Mouse (Mus musculus): ENCODE measurements around the gene Gas8.
"Not testable (repeated sequence)": the region's sequence is repeated elsewhere in the genome, so short reads cannot be mapped to it uniquely, and the experiment has no call there.

The Gas8 gene

DNA sequence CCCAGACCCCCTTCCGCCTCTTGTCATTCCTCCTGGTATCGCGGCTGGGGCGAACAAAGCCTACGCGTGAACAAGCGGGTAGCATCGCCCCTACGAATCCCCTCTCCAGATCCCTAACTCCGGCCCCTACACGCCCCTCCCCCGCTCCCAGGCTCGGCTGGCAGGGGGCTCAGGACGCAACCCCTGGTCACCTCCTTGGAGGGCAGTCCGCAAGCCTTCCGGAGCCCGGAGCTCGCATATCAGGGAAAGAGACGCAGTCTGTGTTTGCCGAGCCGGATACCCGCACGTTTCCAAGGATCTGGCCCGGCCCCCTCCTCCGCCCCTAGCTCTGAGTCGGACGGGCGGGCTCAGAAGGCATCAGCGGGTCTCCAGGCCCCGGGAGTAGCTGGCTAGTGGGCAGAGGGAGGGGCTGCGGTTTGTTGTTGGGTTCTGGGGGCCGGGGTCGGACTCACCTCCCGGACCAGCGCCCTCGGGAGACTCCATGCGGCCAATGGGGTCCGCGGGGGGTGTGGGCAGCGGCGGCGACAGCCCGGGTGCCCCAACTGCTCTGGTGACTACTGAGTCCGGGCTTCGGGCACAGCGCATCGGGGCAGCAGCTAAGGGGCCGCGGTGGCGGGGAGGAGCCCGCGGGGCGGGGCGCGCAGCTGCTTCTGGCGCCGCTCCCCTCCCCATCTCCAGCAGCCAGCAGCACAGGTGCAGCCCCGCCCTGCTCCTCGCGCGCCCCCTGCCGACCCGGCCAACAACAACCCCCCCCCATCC, 3.7 kb upstream of the Gas8 start, which contains the start of gene Dbndd1:
TSS of gene Dbndd1 (minus strand) at position 683 of the 759 bp plus-strand sequence.
- DNase-seq (ENCODE audit: extremely low spot score, low read depth, low spot score): no peak

DNA sequence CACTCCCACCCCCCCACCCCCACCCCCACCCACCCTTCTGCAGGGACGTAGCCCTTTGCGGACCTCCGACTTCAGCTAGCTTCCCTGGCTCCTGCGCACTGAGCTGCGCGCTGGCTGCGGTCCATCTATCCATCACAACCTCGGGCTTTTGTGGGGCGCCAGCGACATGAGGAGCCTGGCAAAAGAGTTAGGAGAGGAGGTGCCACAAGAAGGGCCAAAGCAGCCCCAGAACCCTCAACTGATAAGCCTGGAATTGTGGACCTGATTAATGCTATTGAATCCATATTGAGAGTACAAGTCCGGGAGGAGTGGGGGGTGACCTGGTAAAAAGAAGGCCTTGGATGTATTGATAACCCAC, 3.1 kb upstream of the Gas8 start:
- no peak for DNase-seq (ENCODE audit: extremely low spot score, low read depth, low spot score)

DNA sequence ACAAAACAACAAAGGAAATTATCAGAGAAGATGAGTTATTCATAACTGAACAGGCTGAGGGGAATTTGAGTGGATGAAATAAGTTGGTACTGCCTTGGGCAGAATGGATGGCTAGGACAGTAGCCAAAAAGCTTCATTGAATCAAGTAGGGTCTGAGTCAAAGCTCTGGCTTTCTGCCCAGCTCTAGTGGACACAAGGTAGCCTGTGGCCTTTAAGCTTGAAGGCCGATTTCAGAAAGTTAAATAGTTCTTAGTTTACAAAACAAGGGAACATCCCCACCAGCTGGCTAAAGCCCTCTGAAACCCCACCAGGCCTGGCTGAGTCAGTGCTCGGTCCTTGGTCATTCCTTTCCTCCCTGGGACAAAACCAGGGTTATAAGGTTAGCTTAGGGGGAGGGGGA, 2.0 kb upstream of the Gas8 start:
- DNase-seq (ENCODE audit: extremely low spot score, low read depth, low spot score): no peak

DNA sequence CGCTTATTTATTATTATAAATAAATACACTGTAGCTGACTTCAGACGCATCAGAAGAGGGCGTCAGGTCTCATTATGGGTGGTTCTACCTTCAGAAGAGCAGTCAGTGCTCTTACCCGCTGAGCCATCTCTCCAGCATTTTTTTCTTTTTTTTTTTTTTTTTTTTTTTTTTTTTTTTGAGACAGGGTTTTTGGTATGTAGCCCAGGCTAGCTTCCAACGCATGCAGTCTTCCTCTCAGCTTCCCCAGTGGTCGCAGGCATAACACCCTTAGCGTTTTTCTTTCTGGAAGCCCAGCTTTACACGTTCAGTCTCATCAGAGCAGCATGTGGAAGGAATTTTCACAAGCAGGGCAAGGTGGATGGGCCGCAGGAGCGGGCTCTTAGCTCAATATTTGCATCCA, 462 bp upstream of the Gas8 start:
- DNase-seq (ENCODE audit: extremely low spot score, low read depth, low spot score): no peak

DNA sequence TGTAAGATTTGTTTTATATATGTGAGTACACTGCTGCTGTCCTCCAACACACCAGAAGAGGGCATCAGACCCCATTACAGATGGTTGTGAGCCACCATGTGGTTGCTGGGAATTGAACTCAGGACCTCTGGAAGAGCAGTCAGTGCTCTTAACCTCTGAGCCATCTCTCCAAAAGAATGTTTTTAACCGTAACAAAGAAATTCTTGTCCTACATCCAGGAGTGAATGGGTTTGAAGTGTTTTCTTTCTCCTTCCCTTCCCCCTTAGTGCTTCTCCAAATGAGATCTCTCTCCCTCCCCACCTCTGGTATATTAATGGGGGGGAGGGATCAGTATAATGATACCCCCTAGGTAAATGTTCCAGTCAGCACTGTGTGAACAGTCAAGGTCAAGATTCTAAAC, 1.4 kb downstream of the Gas8 start:
- not testable (repeated sequence) for DNase-seq (ENCODE audit: extremely low spot score, low read depth, low spot score)

DNA sequence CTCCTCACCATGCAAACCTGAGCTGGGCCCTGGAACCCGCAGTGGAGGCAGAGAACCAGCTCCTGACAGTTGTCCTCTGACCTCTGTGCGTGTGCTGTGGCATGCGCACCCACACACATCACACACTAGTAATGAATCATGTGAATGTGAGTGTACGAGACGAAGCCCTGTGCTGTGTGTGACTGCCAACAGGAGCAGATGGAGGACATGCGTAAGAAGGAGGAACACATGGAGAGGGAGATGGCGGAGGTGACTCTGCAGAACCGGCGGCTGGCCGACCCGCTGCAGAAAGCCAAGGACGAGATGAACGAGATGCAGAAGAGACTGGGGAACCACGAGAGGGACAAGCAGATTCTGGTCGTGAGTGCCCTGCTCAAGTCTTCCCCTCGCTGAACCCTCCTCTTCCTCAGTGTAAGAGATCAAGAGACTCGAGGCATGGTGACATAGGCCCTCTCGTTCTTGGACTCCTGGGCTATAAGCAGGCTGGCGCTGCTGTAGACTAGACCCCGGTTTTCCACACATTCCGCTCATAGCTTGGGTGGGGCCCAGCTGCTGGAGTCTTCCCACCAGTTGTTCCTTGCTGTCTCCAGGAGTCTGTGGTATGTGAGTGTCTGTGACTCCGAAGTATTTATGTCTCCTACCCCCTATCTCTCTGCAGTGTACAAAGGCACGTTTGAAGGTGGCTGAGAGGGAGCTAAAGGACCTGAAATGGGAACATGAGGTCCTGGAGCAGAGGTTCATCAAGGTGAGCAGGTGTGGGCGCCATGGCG, 9.3 kb downstream of the Gas8 start:
- no peak for DNase-seq (ENCODE audit: extremely low spot score, low read depth, low spot score)

DNA sequence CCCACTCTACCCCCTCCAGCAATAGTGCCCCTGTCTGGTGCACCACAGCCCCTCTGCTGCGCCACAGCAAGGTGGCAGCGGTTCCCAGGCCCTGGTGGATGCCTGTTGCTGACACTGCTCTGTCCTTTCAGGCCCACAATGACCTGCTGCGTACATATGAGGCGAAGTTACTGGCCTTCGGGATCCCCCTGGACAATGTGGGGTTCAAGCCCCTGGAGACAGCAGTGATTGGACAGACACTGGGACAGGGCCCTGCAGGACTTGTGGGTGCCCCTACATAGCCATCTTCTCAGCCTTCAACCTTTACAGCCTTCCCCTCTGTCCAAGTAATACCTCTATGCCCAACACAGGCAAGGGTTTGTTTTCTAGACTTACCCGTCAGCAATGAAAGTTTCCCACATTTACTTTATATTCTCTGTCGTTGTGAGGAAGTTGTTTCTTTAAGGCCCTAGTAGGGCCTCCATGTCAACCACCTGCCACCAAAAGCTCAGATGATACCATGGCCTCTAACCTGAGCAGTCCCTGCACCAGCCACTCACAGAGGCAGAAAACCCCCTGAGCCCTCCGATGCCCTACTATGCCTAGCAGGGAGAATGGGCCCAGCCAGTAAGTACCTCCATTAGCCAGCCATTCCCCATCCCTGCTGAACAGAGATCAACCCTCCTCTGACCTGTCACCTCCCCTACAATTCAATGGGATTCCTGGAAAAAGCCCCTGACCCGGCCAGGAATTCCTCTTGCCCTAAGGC, 17.8 kb downstream of the Gas8 start:
- DNase-seq (ENCODE audit: extremely low spot score, low read depth, low spot score): no peak

DNA sequence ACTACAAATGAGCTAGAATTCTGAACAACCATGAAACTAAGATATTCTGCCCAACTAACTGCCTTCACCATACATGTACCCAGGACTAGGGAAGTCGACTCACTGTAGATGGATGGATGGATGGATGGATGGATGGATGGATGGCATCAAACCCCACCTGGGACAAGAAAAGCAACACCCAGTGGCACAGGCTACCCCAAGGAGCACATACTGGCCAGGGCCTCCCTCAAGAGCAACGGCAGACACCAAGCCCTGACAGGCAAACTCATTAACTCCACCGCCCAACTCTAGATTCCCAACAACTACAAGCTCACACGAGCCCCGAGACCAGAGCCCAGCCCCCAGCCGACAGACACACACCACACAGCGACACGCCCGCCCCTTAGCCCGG, 18.4 kb downstream of the Gas8 start:
- DNase-seq (ENCODE audit: extremely low spot score, low read depth, low spot score): no peak

DNA sequence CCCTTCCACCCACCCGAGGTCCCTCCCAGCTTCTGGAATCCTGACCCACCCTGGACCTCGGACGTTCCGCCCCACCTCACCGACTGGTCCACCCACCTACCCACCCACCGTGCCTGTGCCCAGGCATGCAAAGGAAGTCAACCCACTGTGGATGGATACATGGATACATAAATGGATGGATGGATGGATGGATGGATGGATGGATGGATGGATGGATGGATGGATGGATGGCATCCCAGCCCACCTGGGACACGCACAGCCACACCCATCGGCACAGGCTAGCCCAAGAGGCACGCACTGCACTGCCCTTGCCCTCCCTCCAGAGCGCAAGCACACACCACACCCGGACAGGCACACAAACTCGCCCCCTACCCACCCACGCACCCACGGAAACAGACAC, 19.0 kb downstream of the Gas8 start:
- not testable (repeated sequence) for DNase-seq (ENCODE audit: extremely low spot score, low read depth, low spot score)

DNA sequence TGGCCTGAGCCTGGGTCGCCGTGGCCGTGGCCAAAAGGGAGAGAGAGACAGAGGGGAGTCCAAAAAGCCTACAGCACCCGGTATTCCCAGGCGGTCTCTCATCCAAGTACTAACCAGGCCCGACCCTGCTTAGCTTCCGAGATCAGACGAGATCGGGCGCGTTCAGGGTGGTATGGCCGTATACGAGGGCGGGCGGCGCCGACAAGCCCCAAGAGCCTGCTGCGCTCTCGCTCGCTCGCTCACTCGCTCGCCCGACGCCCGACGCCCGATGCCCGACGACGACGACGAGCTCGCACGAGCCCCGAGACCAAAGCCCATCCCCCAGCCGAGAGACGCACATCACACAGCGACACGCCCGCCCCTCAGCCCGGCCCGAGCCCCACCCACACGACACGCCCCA, 45.6 kb downstream of the Gas8 start:
- DNase-seq (ENCODE audit: extremely low spot score, low read depth, low spot score): not testable (repeated sequence)

DNA sequence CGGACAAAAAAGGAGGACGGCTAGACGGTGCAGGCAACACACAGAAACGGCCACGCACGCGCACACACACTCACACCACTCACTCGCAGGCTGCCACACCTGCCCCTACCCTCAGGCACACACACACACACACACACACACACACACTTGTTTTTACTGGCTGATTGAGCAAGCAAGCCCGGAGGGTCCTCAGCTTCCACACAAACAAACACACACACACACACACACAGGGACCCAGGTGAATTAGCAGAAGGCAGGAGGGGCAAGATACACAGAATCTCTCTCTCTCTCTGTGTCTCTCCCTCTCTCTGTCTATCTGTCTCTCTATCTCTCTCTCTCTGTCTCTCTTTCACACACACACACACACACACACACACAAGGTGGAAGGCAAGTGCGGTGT, 56.8 kb downstream of the Gas8 start:
- DNase-seq (ENCODE audit: extremely low spot score, low read depth, low spot score): not testable (repeated sequence)

Measured in hindlimb bud, embryonic 11.5 days (tissue).